Mouse (Mus musculus) megakaryocyte, adult 5-6 weeks (primary cell): ENCODE measurements around the gene Lingo1. TPM values are rescaled to one million over a fixed set of nuclear protein-coding genes. Genes with fewer than 3 reads are reported as not detected.

Experiments
- ATAC-seq: 2 replicates; pipeline ENCODE4 v1.8.0; 2016; ENCODE audit warnings: mild to moderate bottlenecking, inconsistent platforms; ENCODE audit not compliant: poor library complexity, severe bottlenecking
- total RNA-seq, 2 experiments: library from RNA; stranded (forward) in 1 of 2; stranded (reverse) in 1 of 2; fragments of 153-499, 151-499 nt in 1 of 2; fragments of 221-1000, 200-1000 nt in 1 of 2; gene quantifications; 2 replicates each; pipeline versions ENCODE4 v1.2.3 to v1.2.4; 2015 to 2017

Lingo1 gene
- total RNA-seq, 2 experiments from 2014 or later: not detected

DNA sequence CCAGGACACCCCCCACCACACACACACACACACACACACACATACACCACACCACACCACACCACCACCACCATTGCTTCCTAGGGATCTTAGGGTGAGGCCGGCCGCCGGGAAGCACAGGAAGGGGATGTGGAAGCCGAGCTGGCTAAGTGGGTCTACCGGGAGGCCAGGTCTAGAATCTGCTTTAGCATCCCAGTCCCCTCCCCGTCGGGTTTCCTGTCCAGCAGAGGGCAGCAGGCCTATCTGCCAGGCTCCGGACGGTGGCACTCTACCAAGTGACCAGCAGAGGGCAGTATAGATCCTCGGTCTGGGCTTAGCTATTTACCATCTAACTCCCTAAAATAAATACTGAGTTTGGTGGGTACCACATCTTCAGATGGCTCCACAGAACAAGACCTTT, 160.1 kb downstream of the Lingo1 start:
- ATAC-seq: peak; percentile 84

DNA sequence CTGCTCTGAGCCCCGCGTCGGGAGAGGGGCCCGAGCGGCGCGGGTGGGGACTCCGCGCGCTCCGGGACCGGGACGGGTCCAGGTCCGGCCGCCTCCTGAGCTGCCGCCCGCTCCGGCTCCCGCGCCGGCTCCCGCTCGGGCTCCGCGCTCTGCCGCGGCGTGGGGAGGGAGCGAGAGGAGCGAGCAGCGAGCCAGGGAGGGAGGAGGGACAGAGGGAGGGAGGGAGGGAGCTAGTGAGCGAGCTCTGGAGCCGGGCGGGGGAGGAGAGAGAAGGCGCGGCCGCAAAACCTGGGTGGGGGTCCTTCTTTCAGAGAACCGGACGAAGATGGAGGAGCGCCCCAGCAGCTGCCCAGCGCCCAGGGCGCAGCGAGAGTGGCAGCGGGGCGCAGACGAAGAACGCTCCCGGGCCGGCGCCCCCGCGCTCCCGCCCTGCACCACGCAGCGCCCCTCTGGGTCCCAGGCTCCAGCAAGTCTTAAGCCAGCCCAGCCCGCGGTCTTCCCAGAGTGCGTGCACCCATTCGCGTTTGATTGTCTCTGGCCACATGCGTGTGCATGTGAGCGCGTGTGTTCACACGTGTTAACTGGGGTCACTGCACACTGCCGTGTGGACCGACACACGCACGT, 160.7 kb downstream of the Lingo1 start:
- no peak for ATAC-seq

DNA sequence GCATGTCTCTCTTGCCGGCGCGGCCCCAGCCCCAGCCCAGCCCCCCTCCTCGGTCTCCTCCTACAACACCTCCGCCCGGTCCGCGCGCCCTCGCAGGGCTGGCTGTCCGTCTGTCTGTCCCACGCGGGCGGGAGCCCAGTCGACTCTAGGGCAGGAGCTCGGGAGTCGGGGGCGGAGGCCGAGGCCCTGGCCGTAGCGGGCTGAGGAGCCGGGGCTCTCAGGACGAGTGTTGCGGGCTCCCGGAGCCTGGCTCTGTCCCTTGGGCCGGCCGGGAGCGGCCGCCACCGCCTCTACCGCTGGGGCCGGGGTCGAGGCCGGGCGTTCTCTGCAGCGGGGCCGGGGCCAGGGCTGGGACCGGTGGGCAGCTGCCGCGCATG, 161.2 kb downstream of the Lingo1 start:
- ATAC-seq: no peak

DNA sequence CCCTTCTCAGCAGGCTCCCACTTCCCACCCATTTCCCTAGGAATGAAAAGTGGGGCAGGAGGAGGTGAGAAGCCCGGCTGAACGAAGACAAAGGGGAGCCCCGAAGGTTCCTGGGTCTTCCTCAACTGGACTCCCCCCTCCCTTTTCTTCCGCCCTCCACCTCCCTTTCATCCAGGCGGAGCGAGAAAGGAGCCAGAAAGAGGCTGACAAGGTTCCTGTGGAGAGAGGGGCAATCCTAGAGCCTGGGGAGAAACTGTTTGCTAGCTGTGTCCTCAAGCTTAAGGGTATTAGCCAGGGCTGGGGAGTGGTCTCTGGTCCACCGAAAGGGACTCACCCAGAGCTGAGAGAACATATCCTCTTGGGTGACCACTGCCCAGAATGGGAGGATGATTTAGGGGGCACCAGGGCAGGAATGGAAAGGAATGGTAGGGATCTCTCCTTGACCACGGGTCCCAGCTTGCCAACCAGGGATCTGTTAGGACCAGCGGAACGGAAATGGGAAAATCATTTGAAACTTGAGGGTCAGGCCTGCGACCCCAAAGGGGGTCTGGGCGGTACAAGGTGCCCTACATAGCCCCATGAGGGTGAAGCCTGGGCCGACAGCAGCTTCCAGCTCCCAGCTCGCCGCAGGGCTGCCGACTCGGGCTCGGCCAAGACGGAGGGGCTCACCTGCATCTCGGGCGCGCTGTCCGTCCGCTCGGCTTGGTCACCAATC, 161.7 kb downstream of the Lingo1 start:
- no peak for ATAC-seq

DNA sequence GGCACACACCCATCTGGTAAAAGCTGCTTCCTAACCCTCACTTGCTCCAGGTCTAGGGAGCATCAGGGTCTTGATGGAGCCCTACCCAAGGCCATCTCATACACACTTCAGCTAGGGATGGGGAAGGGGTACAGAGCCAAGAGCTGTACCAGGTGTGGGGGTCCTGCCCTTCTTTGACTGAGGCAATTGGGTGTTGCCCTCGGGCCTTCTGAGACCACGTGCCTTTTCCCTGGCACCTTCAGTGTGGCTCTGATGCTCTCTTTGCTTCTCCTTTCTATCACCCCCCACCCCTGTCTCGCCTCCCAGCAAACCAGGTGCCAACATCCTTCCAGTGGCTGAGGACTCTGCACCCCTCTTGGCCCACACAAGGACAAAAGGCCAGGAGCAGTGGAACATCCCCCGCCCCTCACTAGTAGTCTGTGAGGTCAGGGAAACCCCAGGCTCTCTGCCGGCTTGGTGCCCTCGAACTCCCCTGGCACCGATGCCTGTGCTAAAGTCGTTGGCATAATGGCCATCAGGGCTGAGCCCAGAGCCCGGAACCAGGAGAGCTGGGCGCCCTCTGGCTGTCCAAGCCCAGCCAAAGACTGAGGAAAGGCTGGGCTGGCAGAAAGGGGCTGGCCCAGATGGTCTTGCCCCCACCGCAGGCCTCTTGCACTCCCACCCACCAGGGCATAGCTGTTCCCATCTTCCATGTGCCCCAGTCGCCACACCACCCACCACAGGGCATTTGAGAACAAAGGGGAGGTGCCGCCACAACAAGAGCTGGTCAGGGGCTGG, 162.6 kb downstream of the Lingo1 start:
- no peak for ATAC-seq

DNA sequence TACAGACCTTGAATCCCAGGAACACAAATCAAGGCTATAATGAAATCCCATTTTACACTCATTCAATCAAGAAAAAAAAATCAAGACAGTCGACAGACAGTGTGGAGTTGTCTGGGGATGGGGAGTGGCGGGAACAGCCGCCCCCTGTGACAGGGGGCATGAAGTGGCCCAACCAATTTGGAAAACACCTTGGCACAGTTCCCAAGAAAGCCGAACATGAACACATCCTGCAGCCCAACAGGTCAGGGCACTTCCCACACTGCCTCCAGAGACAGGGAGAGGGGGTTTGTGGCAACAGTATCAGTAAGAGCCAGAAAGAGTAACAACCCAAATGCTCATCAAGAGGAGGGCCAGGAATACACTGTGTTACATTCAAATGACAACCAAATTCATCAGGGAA, 165.3 kb downstream of the Lingo1 start:
- ATAC-seq: no peak

DNA sequence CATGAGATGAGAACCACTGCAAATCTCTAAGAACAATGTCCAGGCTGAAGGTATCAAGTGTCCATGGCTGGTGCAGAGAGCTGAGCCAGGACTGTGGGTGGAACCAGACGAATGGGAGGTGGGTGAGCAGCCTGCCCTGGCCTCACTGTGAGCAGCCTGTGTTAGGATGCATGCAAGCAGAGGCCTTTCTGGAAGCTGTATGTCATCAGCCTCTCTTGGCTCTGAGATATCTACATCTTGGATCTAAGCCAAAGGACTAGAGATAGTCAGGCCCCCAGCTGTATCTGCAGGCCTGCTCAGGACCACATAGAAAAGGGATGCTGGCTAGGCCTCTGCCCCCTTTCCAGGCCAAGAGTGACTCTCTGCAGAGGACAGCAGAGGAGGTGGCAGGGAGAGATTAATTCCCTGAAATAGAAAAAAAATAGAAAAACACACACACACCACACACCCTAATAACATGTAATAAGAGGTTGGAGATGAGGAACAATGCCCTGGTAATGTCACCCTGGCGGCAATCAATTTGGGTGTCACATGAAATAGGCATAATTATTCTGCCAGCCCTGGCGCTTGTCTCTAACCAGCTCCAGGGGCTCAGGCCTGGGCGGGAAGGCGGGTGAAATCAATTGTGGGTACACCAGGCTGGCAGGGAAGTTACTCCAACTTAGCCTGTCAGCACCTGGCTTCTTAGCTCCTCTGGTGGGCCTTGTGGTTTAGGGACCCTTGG, 166.4 kb downstream of the Lingo1 start:
- no peak for ATAC-seq

DNA sequence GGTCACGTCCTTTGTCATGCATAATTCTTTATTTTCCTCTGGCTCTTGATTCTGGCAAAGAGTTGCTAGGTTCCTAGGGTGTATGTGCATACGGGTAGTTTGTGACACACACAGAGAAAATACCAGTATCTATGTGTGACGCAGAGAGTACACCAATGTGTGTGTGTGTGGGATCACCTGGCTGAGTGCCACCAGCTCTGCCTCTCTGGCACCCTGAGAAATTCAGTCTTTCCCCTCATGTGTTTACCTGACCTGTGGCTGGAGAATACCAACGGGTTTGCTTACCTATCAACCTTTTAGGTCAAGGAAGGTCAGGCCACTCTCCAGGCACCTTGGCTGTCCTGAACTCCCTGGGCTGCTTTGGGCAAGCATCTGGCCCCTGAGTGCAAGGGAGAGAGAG, 169.0 kb downstream of the Lingo1 start:
- ATAC-seq: no peak

DNA sequence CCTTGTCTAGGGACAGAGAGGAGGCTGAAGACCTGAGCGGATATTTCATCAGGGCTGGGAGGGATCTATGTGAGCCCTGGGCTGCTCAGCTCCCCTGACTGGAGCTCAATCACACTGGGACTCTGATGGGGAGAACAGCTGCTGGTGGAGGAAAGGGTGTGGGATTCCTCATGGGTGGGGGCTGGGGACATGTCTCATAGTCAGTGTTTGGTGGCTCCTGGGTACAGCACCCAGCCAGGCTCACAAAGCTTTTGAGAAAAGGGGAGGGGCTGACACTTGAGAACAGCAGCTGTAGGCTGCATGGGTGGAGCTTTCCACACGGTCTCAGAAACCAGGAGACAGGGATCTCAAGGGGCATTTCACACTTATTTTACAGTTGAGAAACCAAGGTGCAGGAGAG, 171.3 kb downstream of the Lingo1 start:
- ATAC-seq: no peak

DNA sequence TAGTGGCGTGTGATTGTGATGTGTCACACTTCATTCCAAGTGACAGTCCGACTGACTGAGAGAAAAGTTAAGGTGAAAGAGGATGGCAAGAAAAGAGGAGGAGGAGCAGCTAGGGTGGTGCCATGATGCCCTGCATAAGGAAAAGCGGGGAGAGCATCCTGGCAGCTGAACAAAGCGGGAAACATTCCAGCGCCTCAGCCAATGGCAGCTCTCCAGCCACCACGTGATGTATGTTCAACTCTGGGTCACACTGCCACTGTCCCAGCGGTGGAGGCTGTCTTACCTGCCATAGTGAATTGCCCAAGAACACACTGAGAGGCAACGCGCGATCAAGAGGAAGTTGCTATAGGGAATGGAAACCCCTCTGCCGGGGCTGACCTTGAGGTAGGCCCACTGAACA, 172.9 kb downstream of the Lingo1 start:
- ATAC-seq: no peak

DNA sequence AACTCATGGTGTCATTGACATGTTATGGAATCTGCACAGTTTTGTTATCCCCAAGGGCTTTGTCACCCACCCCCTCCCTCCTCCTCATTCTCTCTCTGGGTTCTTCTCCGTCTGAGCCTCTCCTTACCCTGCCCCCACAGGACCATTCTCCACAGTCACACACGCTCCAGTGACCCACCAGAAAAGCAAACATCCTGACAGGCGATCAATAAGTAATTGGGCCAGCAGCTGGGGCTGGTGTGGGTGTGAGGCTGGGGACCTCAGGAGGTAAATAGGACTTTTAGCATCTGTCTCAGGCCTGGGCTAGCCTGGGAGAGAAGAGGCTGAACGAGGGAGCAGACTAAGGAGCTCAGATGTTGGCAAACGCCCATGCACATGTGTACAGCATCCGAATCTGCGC, 173.5 kb downstream of the Lingo1 start:
- no peak for ATAC-seq

DNA sequence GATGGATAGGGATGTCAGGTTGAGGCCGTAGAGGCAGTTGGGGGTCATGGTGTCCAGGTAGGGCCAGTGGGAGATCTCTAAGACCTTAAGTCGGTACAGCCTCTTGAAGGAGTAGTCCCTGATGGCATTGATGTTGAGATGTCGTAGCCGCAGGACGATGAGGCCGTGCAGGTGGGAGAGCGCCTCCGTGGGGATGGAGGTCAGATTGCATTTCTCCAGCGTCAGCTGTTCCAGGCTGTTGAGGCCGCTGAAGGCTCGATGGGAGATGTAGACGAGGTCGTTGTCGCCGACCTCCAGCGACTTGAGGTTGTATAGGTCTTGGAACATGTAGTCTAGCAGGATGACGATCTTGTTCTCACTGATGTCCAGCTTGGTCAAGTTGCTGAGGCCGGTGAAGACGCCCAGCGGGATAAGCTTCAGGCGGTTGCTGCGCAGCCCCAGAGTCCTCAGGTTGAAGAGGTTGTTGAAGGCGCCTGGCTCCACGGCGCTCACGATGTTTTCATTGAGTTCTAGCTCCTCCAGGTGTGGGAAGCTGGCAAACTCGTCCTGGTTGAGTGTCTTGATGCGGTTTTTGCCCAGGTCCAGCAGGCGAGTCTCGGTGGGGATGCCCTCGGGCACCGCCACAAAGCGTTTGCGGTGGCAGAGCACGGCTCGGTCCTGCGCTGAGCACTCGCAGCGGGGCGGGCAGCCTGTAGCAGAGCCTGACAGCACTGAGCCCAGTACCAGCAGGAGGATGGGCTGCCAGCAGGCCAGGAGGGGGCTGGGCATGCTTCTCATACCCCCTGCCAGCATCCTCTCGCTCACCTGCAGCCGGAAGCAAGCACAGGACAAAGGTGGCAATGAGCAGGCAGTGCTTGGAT, 175.5 kb downstream of the Lingo1 start:
- no peak for ATAC-seq

DNA sequence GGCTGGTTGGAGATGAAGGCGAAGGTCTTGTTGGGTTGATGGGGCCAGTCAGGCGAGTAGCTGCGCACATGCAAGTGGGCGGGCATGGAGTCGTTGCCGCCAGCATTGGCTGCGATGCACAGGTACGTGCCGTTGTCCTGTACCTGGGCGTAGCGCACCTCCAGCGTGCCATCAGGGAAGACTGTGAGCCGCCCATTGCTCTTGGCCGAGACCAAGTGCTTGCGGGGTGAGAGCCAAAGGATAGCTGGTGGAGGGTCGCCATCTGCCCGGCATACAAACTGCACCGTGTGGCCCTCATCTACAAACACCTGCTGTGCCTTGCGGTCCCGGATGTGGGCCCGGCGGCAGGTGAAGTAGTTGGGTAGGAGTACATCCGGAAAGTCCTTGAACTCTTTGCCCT, 176.6 kb downstream of the Lingo1 start:
- no peak for ATAC-seq

DNA sequence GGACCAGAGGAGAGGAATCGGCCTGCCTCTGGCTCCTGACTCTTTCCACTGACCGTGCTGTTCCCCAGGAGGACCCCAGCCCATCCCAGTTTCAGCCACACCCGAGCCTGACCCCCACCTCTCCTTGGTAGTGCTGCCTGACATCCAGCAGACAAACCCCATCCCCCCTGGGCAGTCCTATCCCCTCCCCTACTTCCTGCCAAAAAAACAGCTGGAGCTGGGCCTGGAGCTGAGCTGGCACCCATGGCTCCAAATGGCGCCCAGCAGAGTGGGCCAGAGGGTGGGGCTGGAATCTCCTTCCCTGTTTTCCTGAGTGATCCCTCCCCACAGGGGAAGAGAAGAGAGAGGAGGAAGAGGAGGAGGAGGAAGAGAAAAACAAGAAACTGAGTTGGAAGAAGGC, 177.6 kb downstream of the Lingo1 start:
- ATAC-seq: no peak

DNA sequence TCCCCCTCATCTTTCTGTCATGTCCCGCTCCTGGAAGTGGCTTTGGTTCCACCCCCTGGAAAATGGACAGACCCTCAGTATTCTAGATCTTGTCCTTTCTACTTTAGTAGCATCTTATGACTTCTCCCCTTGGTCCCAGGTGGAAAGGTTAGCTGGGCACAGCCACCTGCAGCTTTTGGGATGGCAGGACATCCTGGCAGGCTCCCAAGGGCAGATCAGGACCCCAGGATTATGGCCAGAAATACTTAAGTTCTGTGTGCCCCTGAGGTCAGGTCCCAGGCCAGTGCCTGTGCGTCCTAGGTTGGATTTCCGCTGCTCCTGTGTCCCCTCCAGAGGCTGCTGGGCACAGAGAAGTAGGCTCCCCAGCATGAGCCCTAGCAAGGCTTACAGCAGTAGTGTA, 180.2 kb downstream of the Lingo1 start:
- ATAC-seq: no peak

DNA sequence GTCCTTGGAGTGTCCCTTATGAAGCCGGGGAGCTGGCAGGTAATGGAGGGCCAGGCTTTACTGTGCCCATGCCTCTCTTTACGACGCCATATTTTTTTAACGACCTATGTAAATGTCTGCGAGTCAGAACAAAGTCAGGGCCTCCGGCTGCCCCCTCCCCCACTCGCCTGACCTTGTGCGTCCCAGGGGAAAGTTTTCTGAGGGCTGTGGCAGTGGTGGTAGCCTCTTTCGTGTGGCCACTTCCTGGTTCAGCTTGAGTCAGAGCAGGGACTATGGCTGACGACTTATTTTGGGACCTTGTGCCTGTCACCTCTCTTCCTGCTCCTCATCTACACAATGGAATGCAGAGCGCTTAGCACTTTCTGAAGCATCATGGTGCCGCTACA, 183.5 kb downstream of the Lingo1 start:
- no peak for ATAC-seq

DNA sequence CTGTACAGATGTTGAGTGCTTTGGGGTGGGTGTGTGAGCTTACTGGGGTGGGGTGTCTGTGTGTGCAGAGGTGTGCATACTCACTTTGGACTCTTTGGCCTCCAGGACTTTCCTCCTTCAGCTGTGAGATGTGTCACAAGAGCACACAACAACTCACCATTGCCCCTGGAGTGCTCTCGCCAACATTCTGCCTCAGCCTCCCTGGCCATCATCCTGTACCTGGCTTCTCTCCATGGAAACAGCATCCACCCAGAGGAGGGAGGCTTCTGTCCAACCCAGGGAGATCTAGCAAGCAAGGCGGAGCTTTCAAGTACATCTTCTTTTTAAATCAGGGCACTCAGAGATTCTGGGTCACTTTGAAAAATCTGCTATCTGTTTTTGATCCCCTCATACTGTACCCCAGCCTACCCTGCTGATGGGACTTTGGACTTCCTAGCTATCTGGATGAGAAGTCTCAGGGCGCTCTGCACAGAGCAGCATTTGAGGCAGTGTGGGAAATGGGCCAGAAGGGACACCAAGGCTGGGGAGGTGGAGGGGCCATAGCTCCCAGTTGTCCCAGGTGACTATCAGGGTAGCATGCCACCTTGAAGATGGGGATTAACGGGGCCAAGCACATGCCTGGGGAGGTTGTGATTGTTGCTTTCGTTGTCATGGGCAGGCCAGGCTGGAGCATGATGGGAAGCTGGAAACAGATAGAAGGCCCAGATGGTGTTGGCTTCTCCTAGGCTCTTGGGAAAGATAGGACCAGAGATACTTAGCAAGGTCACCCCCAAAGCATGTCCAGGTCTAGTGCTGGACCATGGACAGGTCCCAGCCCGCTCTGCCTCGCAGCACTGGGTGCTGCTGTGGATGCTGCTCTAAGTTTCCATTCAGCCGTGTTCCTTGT, 184.1 kb downstream of the Lingo1 start:
- ATAC-seq: no peak

DNA sequence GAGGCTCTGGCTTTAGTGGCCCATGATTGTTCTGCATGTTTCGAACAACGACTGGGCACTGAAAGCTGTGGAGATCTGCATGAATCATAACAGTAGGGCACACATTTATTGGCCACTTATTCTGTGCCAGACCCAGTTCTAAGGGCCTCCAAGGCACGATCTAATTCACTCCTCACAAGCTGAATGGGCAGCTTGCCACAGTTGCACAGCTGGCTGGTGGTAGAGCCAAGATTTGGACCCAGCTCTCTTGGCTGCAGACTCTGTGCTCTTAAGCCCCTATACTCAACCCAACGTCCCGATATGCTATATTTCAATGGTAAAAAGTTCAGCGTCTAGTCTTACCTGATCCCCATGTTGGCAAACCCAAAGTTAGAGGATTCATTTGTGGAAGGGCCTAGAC, 185.3 kb downstream of the Lingo1 start:
- no peak for ATAC-seq

DNA sequence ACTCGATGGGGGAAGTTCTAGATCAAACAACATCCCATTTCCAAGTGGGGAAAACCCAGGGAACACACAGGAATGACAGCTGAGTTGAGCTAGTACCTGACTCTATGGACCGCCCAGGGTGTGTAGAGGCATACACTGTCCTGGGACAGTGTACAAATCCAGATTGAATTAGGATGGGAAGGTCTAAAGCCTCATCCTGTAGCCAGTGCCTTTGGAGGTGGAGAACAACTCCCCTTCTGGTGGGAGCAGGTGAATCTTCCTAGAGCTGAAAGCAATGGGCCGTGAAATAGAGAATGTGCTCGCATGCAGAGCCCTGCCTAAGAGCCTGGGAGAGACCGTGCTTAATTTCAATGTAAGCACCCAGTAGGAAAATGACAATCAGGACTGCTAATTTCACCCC, 185.8 kb downstream of the Lingo1 start:
- no peak for ATAC-seq

DNA sequence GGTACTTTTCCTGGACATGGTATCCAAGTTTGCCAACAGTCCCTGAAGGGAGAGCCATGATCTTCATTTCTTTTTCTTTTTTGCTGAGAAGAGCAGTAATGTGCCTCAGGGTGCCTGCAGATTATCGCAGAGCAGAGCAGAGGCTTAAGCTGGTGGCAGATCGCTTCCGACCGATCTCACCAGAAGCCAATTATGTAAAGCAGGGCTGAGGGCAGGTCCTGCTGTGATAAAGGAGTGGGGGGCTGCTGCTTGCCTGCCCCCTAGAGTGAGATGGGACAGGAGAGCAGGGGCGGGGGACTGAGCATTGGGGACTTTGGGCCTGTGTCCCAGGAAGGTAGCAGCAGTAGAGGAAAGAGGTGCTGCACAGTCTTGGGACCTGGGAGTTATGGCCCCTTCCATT, 186.8 kb downstream of the Lingo1 start:
- no peak for ATAC-seq
